Mouse (Mus musculus) urinary bladder, adult 2 months (tissue): Measurements from ENCODE around the gene Grin2b. TPM values are rescaled to one million over a fixed set of nuclear protein-coding genes. Genes with fewer than 3 reads are reported as not detected.

ENCODE experiments used
- DNase-seq: peaks from one replicate; pipeline ENCODE4 v3.0.0; 2022; ENCODE audit warnings: low spot score
- polyA plus RNA-seq: library from polyadenylated mRNA; depleted of rRNA; stranded (reverse); fragments of >200 nt; gene quantifications from 2 replicates; pipeline ENCODE4 v1.2.3, GENCODE M21; 2012

The Grin2b gene
- polyA plus RNA-seq, 1 experiment, result not detected

GRCm38 (mm10) chr6:136105221-136105620, 68.1 kb downstream of the Grin2b start:
- DNase-seq, result no peak

GRCm38 (mm10) chr6:136100241-136100640, 73.1 kb downstream of the Grin2b start:
- DNase-seq, result no peak

- no peak for DNase-seq
Observed at GRCm38 (mm10) chr6:136096269-136096668, 77.0 kb downstream of the Grin2b start.

- no peak for DNase-seq
Observed at GRCm38 (mm10) chr6:136079991-136080734, 93.1 kb downstream of the Grin2b start.

- no peak for DNase-seq
Observed at GRCm38 (mm10) chr6:136072326-136073054, 100.8 kb downstream of the Grin2b start.

GRCm38 (mm10) chr6:136070101-136070500, 103.2 kb downstream of the Grin2b start:
- no peak for DNase-seq

GRCm38 (mm10) chr6:136053346-136053745, 120.0 kb downstream of the Grin2b start:
- no peak for DNase-seq

- no peak for DNase-seq
Observed at GRCm38 (mm10) chr6:136050346-136050745, 123.0 kb downstream of the Grin2b start.

- DNase-seq, result no peak
Observed at GRCm38 (mm10) chr6:136048084-136048483, 125.2 kb downstream of the Grin2b start.

- no peak for DNase-seq
Observed at GRCm38 (mm10) chr6:136046091-136046490, 127.2 kb downstream of the Grin2b start.

- no peak for DNase-seq
Observed at GRCm38 (mm10) chr6:136044461-136044860, 128.8 kb downstream of the Grin2b start.

- DNase-seq, result no peak
Observed at GRCm38 (mm10) chr6:136042375-136042774, 130.9 kb downstream of the Grin2b start.

- DNase-seq, result no peak
Observed at GRCm38 (mm10) chr6:136041821-136042220, 131.5 kb downstream of the Grin2b start.

GRCm38 (mm10) chr6:136040931-136041330, 132.4 kb downstream of the Grin2b start:
- DNase-seq, result no peak

GRCm38 (mm10) chr6:136029235-136029939, 143.9 kb downstream of the Grin2b start:
- DNase-seq, result no peak

- no peak for DNase-seq
Observed at GRCm38 (mm10) chr6:136026936-136027335, 146.4 kb downstream of the Grin2b start.

GRCm38 (mm10) chr6:136025801-136026200, 147.5 kb downstream of the Grin2b start:
- DNase-seq, result no peak

GRCm38 (mm10) chr6:136020460-136020859, 152.9 kb downstream of the Grin2b start:
- DNase-seq, result no peak

- DNase-seq, result no peak
Observed at GRCm38 (mm10) chr6:136018962-136019361, 154.3 kb downstream of the Grin2b start.

- no peak for DNase-seq
Observed at GRCm38 (mm10) chr6:136013556-136014380, 159.5 kb downstream of the Grin2b start.

GRCm38 (mm10) chr6:136011533-136011932, 161.8 kb downstream of the Grin2b start:
- no peak for DNase-seq

- DNase-seq, result no peak
Observed at GRCm38 (mm10) chr6:136011038-136011311, 162.3 kb downstream of the Grin2b start.
